In the genomic region with DNA sequence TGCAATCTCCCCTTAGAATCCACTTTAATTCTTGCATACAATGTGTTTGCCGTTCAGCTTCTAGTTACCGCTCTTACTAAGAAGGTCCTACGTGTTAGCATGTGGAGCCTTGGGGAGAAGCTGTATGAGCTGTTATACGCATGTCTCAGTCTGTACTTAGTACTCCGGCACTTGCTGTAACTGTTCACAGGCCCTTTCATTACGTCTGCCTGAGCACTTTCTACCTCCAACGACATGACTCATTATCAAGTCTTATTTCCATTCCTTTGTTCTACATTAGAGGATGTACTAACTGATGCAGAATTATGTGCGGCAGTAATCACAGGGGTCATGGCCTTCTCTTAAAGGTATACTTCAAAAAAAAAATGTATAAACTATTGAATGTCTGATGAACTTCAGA, we compare ENCODE assay signal across 25 mouse cellular contexts.
A peak's percentile ranks its signal among the peaks of the same experiment; 100 is the strongest.
DNase-seq lines count a peak whose midpoint lies in the region; ATAC-seq and TF ChIP-seq lines count a peak whose summit lies in the region.
"Had no signal": no experiment of that assay in that cellular context is flagged by ENCODE, and none has a peak within 500 bp of the region (broad histone marks: within the 10 kb centered on the region; RNA-seq: fewer than 3 reads in every experiment).

No protein-coding gene starts in this region.

- H3K9ac ChIP-seq in forebrain, postnatal 0 days = no peak overlapping the region
- H3K9ac ChIP-seq in forebrain, embryonic 12.5 days = no peak overlapping the region
- H3K9ac ChIP-seq in intestine, embryonic 15.5 days = no peak overlapping the region
- H3K9ac ChIP-seq: embryonic facial prominence, embryonic 13.5 days; heart, embryonic 15.5 days; limb, embryonic 12.5 days; lung, embryonic 15.5 days had no signal

- ATAC-seq in forebrain, postnatal 0 days = peak; percentile 76
- ATAC-seq in forebrain, embryonic 12.5 days (ENCODE audit: low FRiP score) = no peak
- ATAC-seq in intestine, embryonic 15.5 days = no peak
- ATAC-seq: activated CD4-positive, CD25-positive, alpha-beta regulatory T cell, adult 4 months; hindbrain, embryonic 16.5 days; midbrain, embryonic 16.5 days had no signal

- no peak overlapping the region for H3K4me2 ChIP-seq in forebrain, postnatal 0 days (ENCODE audit: low read depth)
- no peak overlapping the region for H3K4me2 ChIP-seq in forebrain, embryonic 12.5 days
- H3K4me2 ChIP-seq in intestine, embryonic 15.5 days (replicated peaks) = no peak overlapping the region
- H3K4me2 ChIP-seq: embryonic facial prominence, embryonic 13.5 days; heart, embryonic 15.5 days; limb, embryonic 12.5 days; lung, embryonic 15.5 days; midbrain, embryonic 11.5 days had no signal

- H3K36me3 ChIP-seq in forebrain, postnatal 0 days (ENCODE audit: insufficient read depth) = no peaks in the 10 kb centered on the region
- no peaks in the 10 kb centered on the region for H3K36me3 ChIP-seq in forebrain, embryonic 12.5 days (replicated peaks)
- H3K36me3 ChIP-seq in limb, embryonic 10.5 days = no peaks in the 10 kb centered on the region
- no peaks in the 10 kb centered on the region for H3K36me3 ChIP-seq in intestine, embryonic 15.5 days
- H3K36me3 ChIP-seq: embryonic facial prominence, embryonic 13.5 days; heart, embryonic 15.5 days; limb, embryonic 12.5 days; lung, embryonic 15.5 days had no signal

- no peak for TF ChIP-seq CTCF in forebrain, postnatal 0 days (IDR thresholded peaks at IDR 0.05; ENCODE audit: low read depth)

- H3K27ac ChIP-seq in forebrain, postnatal 0 days (ENCODE audit: low read depth, low read length) = no peak overlapping the region
- H3K27ac ChIP-seq in forebrain, embryonic 12.5 days = no peak overlapping the region
- 0 out of 2 replicates have a peak overlapping the region, but pooled peaks have one; percentile 25 for H3K27ac ChIP-seq in limb, embryonic 10.5 days
- H3K27ac ChIP-seq in intestine, embryonic 15.5 days = no peak overlapping the region
- H3K27ac ChIP-seq: embryonic facial prominence, embryonic 13.5 days; heart, embryonic 15.5 days; layer of hippocampus, adult 2 months; limb, embryonic 12.5 days; lung, embryonic 15.5 days had no signal

- peaks cover 12% of the 10 kb centered on the region; the same call in 1 of the 2 replicates for H3K4me1 ChIP-seq in forebrain, postnatal 0 days (ENCODE audit: insufficient read depth)
- peaks cover 25% of the 10 kb centered on the region for H3K4me1 ChIP-seq in forebrain, embryonic 12.5 days
- H3K4me1 ChIP-seq in limb, embryonic 10.5 days = peaks cover 32% of the 10 kb centered on the region; the same call in 1 of the 2 replicates
- peaks cover 7% of the 10 kb centered on the region; the same call in 1 of the 2 replicates for H3K4me1 ChIP-seq in intestine, embryonic 15.5 days (replicated peaks)

- WGBS in forebrain, postnatal 0 days = 46% methylated on average over 8 of the region's 8 CpGs
- 55% methylated on average over 8 of the region's 8 CpGs for WGBS in forebrain, embryonic 12.5 days
- WGBS in limb, embryonic 10.5 days = 83% methylated on average over 8 of the region's 8 CpGs
- 78% methylated on average over 8 of the region's 8 CpGs for WGBS in intestine, embryonic 15.5 days

- H3K9me3 ChIP-seq in forebrain, postnatal 0 days (ENCODE audit: low read length) = no peaks in the 10 kb centered on the region
- H3K9me3 ChIP-seq in forebrain, embryonic 12.5 days = no peaks in the 10 kb centered on the region
- H3K9me3 ChIP-seq in limb, embryonic 10.5 days (replicated peaks) = no peaks in the 10 kb centered on the region
- no peaks in the 10 kb centered on the region for H3K9me3 ChIP-seq in intestine, embryonic 15.5 days
- H3K9me3 ChIP-seq: embryonic facial prominence, embryonic 13.5 days; heart, embryonic 15.5 days; limb, embryonic 12.5 days; lung, embryonic 15.5 days had no signal

- no peak overlapping the region for H3K4me3 ChIP-seq in forebrain, postnatal 0 days (ENCODE audit: low read depth, low read length)
- no peak overlapping the region for H3K4me3 ChIP-seq in forebrain, embryonic 12.5 days (replicated peaks)
- no peak overlapping the region for H3K4me3 ChIP-seq in limb, embryonic 10.5 days
- H3K4me3 ChIP-seq in intestine, embryonic 15.5 days (replicated peaks) = no peak overlapping the region
- H3K4me3 ChIP-seq: embryonic facial prominence, embryonic 13.5 days; heart, embryonic 15.5 days; layer of hippocampus, adult 2 months; limb, embryonic 12.5 days; lung, embryonic 15.5 days; myocyte had no signal

- H3K27me3 ChIP-seq in forebrain, postnatal 0 days (ENCODE audit: insufficient read depth, low read length) = no peaks in the 10 kb centered on the region
- no peaks in the 10 kb centered on the region for H3K27me3 ChIP-seq in forebrain, embryonic 12.5 days
- no peaks in the 10 kb centered on the region for H3K27me3 ChIP-seq in limb, embryonic 10.5 days (ENCODE audit: low read depth, poor library complexity, severe bottlenecking)
- H3K27me3 ChIP-seq in intestine, embryonic 15.5 days (replicated peaks) = no peaks in the 10 kb centered on the region
- H3K27me3 ChIP-seq: embryonic facial prominence, embryonic 13.5 days; heart, embryonic 15.5 days; limb, embryonic 12.5 days; lung, embryonic 15.5 days had no signal

- peak; percentile 18 for DNase-seq in forebrain, postnatal 0 days
- DNase-seq in retina, postnatal 1 day = peak; percentile 48
- no peak for DNase-seq in retina, embryonic 14.5 days (ENCODE audit: low spot score)
- no peak for DNase-seq in limb, embryonic 10.5 days (ENCODE audit: low spot score)
- DNase-seq in left cerebral cortex, adult 18-20 months (ENCODE audit: low spot score in 2 of 2) = no peak
- DNase-seq: adrenal gland, adult 2 months; cerebellum, adult 11 months; cerebellum, adult 9-10 months; embryo, embryonic 11 days; gastrocnemius, postnatal 10 days; kidney, adult 2 months; kidney, postnatal 36 days; thymus, postnatal 4 days had no signal

Comparison
In these comparisons a context has a peak if more than half of its experiments do, and no peak if none do; other contexts are left out.
1. DNase-seq: peak in forebrain, postnatal 0 days (single experiment) and retina, postnatal 1 day (single experiment); none in retina, embryonic 14.5 days (single experiment), limb, embryonic 10.5 days (single experiment) and left cerebral cortex, adult 18-20 months (0 of 2).